8 mouse cellular contexts compared by ENCODE assay signal in genomic region chr19:56919628-56920027, GRCm38 (mm10). TPM values are rescaled to one million over a fixed set of nuclear protein-coding genes. Genes with fewer than 3 reads are reported as not detected.
A peak's percentile ranks its signal among the peaks of the same experiment; 100 is the strongest.
DNase-seq lines count a peak whose midpoint lies in the region; ATAC-seq and TF ChIP-seq lines count a peak whose summit lies in the region.

No protein-coding gene starts in this region.

- no peak overlapping the region for H3K27ac ChIP-seq in embryonic facial prominence, embryonic 12.5 days
- H3K27ac ChIP-seq in kidney, embryonic 14.5 days (ENCODE audit: low read depth, low read length), result no peak overlapping the region
- no peak overlapping the region for H3K27ac ChIP-seq in limb, embryonic 13.5 days
- H3K27ac ChIP-seq in stomach, postnatal 0 days (replicated peaks), result no peak overlapping the region

- ATAC-seq in embryonic facial prominence, embryonic 12.5 days (ENCODE audit: insufficient number of reproducible peaks, insufficient read depth, low FRiP score, low TSS enrichment), result peak; percentile 77
- ATAC-seq in kidney, embryonic 14.5 days (ENCODE audit: low FRiP score, low TSS enrichment), result peak; percentile 81
- peak; percentile 68; the same call in 1 of the 2 replicates for ATAC-seq in limb, embryonic 13.5 days (ENCODE audit: low FRiP score, low read depth)
- ATAC-seq in stomach, postnatal 0 days (ENCODE audit: low FRiP score, low TSS enrichment), result peak; percentile 75

- H3K4me1 ChIP-seq in embryonic facial prominence, embryonic 12.5 days, result no peaks in the 10 kb centered on the region
- 0 out of 2 replicates have a peak, but pooled peaks cover 10% of the 10 kb centered on the region for H3K4me1 ChIP-seq in kidney, embryonic 14.5 days (ENCODE audit: control insufficient read depth, insufficient read depth, low read length)
- no peaks in the 10 kb centered on the region for H3K4me1 ChIP-seq in limb, embryonic 13.5 days
- H3K4me1 ChIP-seq in stomach, postnatal 0 days (replicated peaks; ENCODE audit: control insufficient read depth, insufficient read depth), result no peaks in the 10 kb centered on the region

- 0 out of 2 replicates have a peak, but pooled peaks cover under 1% of the 10 kb centered on the region for H3K36me3 ChIP-seq in embryonic facial prominence, embryonic 12.5 days
- H3K36me3 ChIP-seq in kidney, embryonic 14.5 days (ENCODE audit: control insufficient read depth, insufficient read depth, low read length), result peaks cover 4% of the 10 kb centered on the region; the same call in 1 of the 2 replicates
- H3K36me3 ChIP-seq in limb, embryonic 13.5 days, result 0 out of 2 replicates have a peak, but pooled peaks cover under 1% of the 10 kb centered on the region
- no peaks in the 10 kb centered on the region for H3K36me3 ChIP-seq in stomach, postnatal 0 days (ENCODE audit: control insufficient read depth, insufficient read depth, low read length)

- no peaks in the 10 kb centered on the region for H3K27me3 ChIP-seq in embryonic facial prominence, embryonic 12.5 days
- H3K27me3 ChIP-seq in kidney, embryonic 14.5 days (ENCODE audit: control insufficient read depth, insufficient read depth, low read length), result no peaks in the 10 kb centered on the region
- H3K27me3 ChIP-seq in limb, embryonic 13.5 days, result no peaks in the 10 kb centered on the region
- H3K27me3 ChIP-seq in stomach, postnatal 0 days (ENCODE audit: control insufficient read depth, insufficient read depth, low read length), result no peaks in the 10 kb centered on the region

- TF ChIP-seq CTCF in stomach, postnatal 0 days (IDR thresholded peaks at IDR 0.05; ENCODE audit: low read depth), result peak; percentile 98

- peak; percentile 26 to 65 for DNase-seq in spleen, adult 18-20 months
- no peak for DNase-seq in spleen, adult 12 weeks (ENCODE audit: low spot score)
- DNase-seq in heart, adult 8-10 months (ENCODE audit: low spot score), result peak; percentile 89
- peak; percentile 89 for DNase-seq in neural tube, embryonic 10.5 days (ENCODE audit: extremely low spot score, low spot score)
- peak; percentile 90 for DNase-seq in stomach, postnatal 0 days (ENCODE audit: low spot score)

- no peak overlapping the region for H3K4me3 ChIP-seq in embryonic facial prominence, embryonic 12.5 days
- H3K4me3 ChIP-seq in kidney, embryonic 14.5 days (ENCODE audit: low read length), result no peak overlapping the region
- H3K4me3 ChIP-seq in limb, embryonic 13.5 days, result no peak overlapping the region
- H3K4me3 ChIP-seq in stomach, postnatal 0 days (ENCODE audit: low read depth, low read length), result no peak overlapping the region

- H3K9me3 ChIP-seq in embryonic facial prominence, embryonic 12.5 days, result peaks cover under 1% of the 10 kb centered on the region; the same call in 1 of the 2 replicates
- H3K9me3 ChIP-seq in kidney, embryonic 14.5 days (ENCODE audit: control insufficient read depth, low read length), result no peaks in the 10 kb centered on the region
- peaks cover under 1% of the 10 kb centered on the region; the same call in 1 of the 2 replicates for H3K9me3 ChIP-seq in limb, embryonic 13.5 days
- no peaks in the 10 kb centered on the region for H3K9me3 ChIP-seq in stomach, postnatal 0 days (ENCODE audit: control insufficient read depth, low read length)

- 18% methylated on average over 7 of the region's 7 CpGs for WGBS in embryonic facial prominence, embryonic 12.5 days
- 11% methylated on average over 7 of the region's 7 CpGs for WGBS in kidney, embryonic 14.5 days
- 24% methylated on average over 7 of the region's 7 CpGs for WGBS in limb, embryonic 13.5 days
- 14% methylated on average over 7 of the region's 7 CpGs for WGBS in stomach, postnatal 0 days

- TF ChIP-seq EP300 in stomach, postnatal 0 days (optimal IDR thresholded peaks at IDR 0.05), result no peak

- no peak overlapping the region for H3K9ac ChIP-seq in embryonic facial prominence, embryonic 12.5 days
- no peak overlapping the region for H3K9ac ChIP-seq in kidney, embryonic 14.5 days (ENCODE audit: low read depth, low read length)
- H3K9ac ChIP-seq in limb, embryonic 13.5 days, result no peak overlapping the region
- H3K9ac ChIP-seq in stomach, postnatal 0 days (ENCODE audit: low read length), result no peak overlapping the region

- no peak overlapping the region for H3K4me2 ChIP-seq in embryonic facial prominence, embryonic 12.5 days (replicated peaks)
- H3K4me2 ChIP-seq in kidney, embryonic 14.5 days (replicated peaks; ENCODE audit: low read depth, low read length), result no peak overlapping the region
- no peak overlapping the region for H3K4me2 ChIP-seq in limb, embryonic 13.5 days (replicated peaks)
- H3K4me2 ChIP-seq in stomach, postnatal 0 days (replicated peaks; ENCODE audit: low read depth), result no peak overlapping the region

RNA-seq across cellular contexts. Expression of gene Vwa2, which starts 45.6 kb away (rescaled TPM):
- polyA plus RNA-seq in embryonic facial prominence, embryonic 12.5 days (2016; fragmentation: Nextera tagmentation; extraction: Ambion mirVana), result 6.1 and 6.7 TPM in 2 replicates
- not detected for total RNA-seq in heart, adult 8-10 months (2022)
- polyA plus RNA-seq in kidney, embryonic 14.5 days (2014; fragmentation: Nextera tagmentation; extraction: Ambion mirVana), result 10.0 and 16.1 TPM in 2 replicates
- polyA plus RNA-seq in limb, embryonic 13.5 days (2015; fragmentation: Nextera tagmentation; extraction: Ambion mirVana), result 4.5 and 4.8 TPM in 2 replicates
- 0.99 and 1.0 TPM in 2 replicates for polyA plus RNA-seq in stomach, postnatal 0 days (2015; fragmentation: Nextera tagmentation; extraction: Ambion mirVana)
